Mouse (Mus musculus): Measurements from ENCODE around the gene Vangl1. TPM values are rescaled to one million over a fixed set of nuclear protein-coding genes. Genes with fewer than 3 reads are reported as not detected.

Vangl1 gene
- polyA plus RNA-seq, 1 experiment from 2014 or later = 7.8 TPM

DNA sequence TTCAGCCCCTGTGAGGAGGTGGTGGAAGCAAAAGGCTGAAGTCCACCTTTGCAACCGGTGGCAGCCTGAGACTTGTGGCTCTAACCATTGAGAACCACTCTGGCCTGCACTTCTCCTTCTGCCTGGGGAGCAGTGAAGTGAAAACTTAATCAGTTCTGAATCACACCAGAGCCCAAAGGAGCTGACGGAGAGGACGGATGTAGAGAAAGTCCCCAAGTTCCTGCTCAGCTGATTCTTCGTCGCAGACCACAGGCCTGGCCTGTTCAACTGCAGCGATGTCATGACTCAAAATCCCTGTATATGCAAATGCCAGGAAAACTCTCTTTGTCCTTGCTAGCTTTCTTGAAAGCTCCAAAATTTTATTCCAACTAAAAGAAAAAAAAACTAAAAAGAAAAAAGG, 80.8 kb downstream of the Vangl1 start:
- Histone ChIP-seq H3K9me3 (ENCODE audit: control insufficient read depth, low read length) (no peaks in the 10 kb centered on the region), H3K4me3 (replicated peaks; ENCODE audit: low read depth, low read length) (no peak overlapping the region), H3K4me1 (ENCODE audit: control insufficient read depth, insufficient read depth, low read length) (no peaks in the 10 kb centered on the region), H3K9ac (replicated peaks; ENCODE audit: low read length) (no peak overlapping the region), H3K4me2 (ENCODE audit: low read length) (no peak overlapping the region), H3K36me3 (ENCODE audit: control insufficient read depth, insufficient read depth, low read length) (no peaks in the 10 kb centered on the region), H3K27ac (replicated peaks; ENCODE audit: low read depth, low read length) (no peak overlapping the region), H3K27me3 (ENCODE audit: control insufficient read depth, insufficient read depth, low read length) (no peaks in the 10 kb centered on the region)
- WGBS = 71% methylated on average over 6 of the region's 6 CpGs
- DNase-seq = no peak
- ATAC-seq (ENCODE audit: low FRiP score, low TSS enrichment) = no peak

DNA sequence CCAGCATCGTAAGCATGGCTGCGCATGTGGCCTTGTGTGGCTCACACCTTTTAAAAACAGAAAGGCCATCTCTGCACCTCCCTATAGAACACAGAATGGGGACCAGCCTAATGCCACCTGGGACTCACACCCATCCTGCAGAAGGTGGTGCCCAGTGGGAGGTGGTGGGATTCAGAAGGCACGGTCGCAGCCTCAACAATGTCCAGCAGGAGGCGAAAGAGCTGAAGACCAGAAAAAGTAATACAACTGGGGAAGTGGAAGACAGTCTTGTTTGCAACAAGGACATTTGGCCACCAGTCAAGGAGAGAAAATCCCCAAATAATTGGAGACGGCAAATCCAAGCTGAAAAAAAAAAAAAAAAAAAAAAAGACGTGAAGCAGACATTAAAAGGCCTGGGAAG, 82.4 kb downstream of the Vangl1 start:
- no peak overlapping the region for H3K9ac ChIP-seq (replicated peaks; ENCODE audit: low read length)
- ATAC-seq (ENCODE audit: low FRiP score, low TSS enrichment) = no peak
- H3K27me3 ChIP-seq (ENCODE audit: control insufficient read depth, insufficient read depth, low read length) = no peaks in the 10 kb centered on the region
- no peaks in the 10 kb centered on the region for H3K36me3 ChIP-seq (ENCODE audit: control insufficient read depth, insufficient read depth, low read length)
- no peaks in the 10 kb centered on the region for H3K9me3 ChIP-seq (ENCODE audit: control insufficient read depth, low read length)
- H3K27ac ChIP-seq (replicated peaks; ENCODE audit: low read depth, low read length) = no peak overlapping the region
- H3K4me1 ChIP-seq (ENCODE audit: control insufficient read depth, insufficient read depth, low read length) = no peaks in the 10 kb centered on the region
- no peak overlapping the region for H3K4me3 ChIP-seq (replicated peaks; ENCODE audit: low read depth, low read length)
- no peak for DNase-seq
- WGBS = 68% methylated on average over 7 of the region's 7 CpGs
- H3K4me2 ChIP-seq (ENCODE audit: low read length) = no peak overlapping the region

DNA sequence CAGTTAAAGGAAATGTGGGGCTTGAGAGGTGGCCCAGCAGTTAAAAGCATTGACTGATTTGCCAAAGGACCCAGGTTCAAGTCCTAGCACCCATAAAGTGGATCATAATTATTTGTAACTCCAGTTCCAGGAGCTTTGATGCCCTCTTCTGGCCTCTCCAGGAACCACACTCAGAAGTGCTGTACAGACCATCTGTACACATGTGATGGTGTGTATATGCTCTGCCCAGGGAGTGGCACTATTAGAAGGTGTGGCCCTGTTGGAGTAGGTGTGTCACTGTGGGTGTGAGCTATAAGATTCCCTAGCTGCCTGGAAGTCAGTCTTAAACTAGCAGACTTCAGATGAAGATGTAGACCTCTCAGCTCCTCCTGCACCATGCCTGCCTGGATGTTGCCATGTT, 83.5 kb downstream of the Vangl1 start:
- no peaks in the 10 kb centered on the region for H3K27me3 ChIP-seq (ENCODE audit: control insufficient read depth, insufficient read depth, low read length)
- no peak overlapping the region for H3K27ac ChIP-seq (replicated peaks; ENCODE audit: low read depth, low read length)
- H3K4me2 ChIP-seq (ENCODE audit: low read length) = no peak overlapping the region
- no peak for ATAC-seq (ENCODE audit: low FRiP score, low TSS enrichment)
- no peaks in the 10 kb centered on the region for H3K9me3 ChIP-seq (ENCODE audit: control insufficient read depth, low read length)
- H3K9ac ChIP-seq (replicated peaks; ENCODE audit: low read length) = no peak overlapping the region
- no peak overlapping the region for H3K4me3 ChIP-seq (replicated peaks; ENCODE audit: low read depth, low read length)
- no peaks in the 10 kb centered on the region for H3K36me3 ChIP-seq (ENCODE audit: control insufficient read depth, insufficient read depth, low read length)
- no peak for DNase-seq
- no peaks in the 10 kb centered on the region for H3K4me1 ChIP-seq (ENCODE audit: control insufficient read depth, insufficient read depth, low read length)

DNA sequence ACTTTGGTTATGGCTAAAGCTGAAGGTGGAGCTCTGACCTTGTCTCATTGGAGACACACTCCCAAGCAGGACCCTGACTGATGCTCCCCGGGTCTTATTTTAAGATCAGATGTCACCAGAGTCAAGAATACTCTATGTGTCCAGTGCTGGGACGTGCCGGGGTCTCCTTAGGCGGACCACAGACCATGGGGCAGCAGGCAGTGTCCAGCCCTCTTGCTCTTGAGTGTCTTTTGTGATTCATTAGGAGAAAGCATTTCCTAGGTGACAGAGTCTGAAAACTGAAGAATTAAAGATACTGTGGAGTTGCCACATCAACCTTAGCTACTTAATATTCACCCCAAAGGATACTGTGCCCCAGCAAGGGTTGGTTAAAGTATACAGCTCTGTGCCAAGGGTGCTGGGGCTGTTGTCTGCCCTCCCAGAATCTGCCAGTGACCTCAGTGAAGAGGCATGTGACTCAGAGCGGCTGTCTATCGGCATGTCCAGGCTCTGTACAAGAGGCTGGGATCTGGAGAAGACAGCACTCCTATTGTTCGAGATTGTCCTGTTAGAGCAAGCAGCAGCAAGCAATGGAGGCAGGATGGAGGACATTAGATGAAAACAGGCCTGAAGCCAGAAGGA, 92.4 kb downstream of the Vangl1 start:
- DNase-seq (no peak), ATAC-seq (ENCODE audit: low FRiP score, low TSS enrichment) (no peak)
- Histone ChIP-seq H3K4me3 (replicated peaks; ENCODE audit: low read depth, low read length) (no peak overlapping the region), H3K27me3 (ENCODE audit: control insufficient read depth, insufficient read depth, low read length) (no peaks in the 10 kb centered on the region), H3K4me1 (ENCODE audit: control insufficient read depth, insufficient read depth, low read length) (no peaks in the 10 kb centered on the region), H3K9ac (replicated peaks; ENCODE audit: low read length) (no peak overlapping the region), H3K9me3 (ENCODE audit: control insufficient read depth, low read length) (no peaks in the 10 kb centered on the region), H3K27ac (replicated peaks; ENCODE audit: low read depth, low read length) (no peak overlapping the region), H3K36me3 (ENCODE audit: control insufficient read depth, insufficient read depth, low read length) (no peaks in the 10 kb centered on the region), H3K4me2 (ENCODE audit: low read length) (no peak overlapping the region)
- 69% methylated on average over 7 of the region's 7 CpGs for WGBS

DNA sequence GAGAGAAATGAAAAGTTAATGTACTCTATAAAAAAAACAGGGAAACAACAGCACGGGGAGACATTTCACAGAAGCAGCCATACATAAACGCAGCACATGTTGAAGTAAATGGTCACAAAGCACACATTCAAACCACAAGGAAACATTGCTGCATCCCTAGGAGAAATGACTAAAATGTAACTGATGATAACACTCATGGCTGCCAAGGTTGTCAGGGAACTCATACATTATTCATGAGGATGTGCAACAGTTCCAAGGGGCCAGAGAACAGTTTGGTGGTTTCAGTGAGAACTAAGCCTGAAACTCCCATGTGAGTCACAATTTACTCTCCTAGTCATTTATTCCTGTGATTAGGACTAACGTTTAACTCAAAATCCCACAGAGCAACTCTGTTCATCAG, 96.3 kb downstream of the Vangl1 start:
- DNase-seq (peak; percentile 32), ATAC-seq (ENCODE audit: low FRiP score, low TSS enrichment) (no peak)
- Histone ChIP-seq H3K4me3 (replicated peaks; ENCODE audit: low read depth, low read length) (no peak overlapping the region), H3K36me3 (ENCODE audit: control insufficient read depth, insufficient read depth, low read length) (no peaks in the 10 kb centered on the region), H3K27ac (replicated peaks; ENCODE audit: low read depth, low read length) (no peak overlapping the region), H3K9ac (replicated peaks; ENCODE audit: low read length) (no peak overlapping the region), H3K27me3 (ENCODE audit: control insufficient read depth, insufficient read depth, low read length) (no peaks in the 10 kb centered on the region), H3K4me1 (ENCODE audit: control insufficient read depth, insufficient read depth, low read length) (no peaks in the 10 kb centered on the region), H3K9me3 (ENCODE audit: control insufficient read depth, low read length) (no peaks in the 10 kb centered on the region), H3K4me2 (ENCODE audit: low read length) (no peak overlapping the region)
- WGBS = 88% methylated on average over 3 of the region's 3 CpGs

DNA sequence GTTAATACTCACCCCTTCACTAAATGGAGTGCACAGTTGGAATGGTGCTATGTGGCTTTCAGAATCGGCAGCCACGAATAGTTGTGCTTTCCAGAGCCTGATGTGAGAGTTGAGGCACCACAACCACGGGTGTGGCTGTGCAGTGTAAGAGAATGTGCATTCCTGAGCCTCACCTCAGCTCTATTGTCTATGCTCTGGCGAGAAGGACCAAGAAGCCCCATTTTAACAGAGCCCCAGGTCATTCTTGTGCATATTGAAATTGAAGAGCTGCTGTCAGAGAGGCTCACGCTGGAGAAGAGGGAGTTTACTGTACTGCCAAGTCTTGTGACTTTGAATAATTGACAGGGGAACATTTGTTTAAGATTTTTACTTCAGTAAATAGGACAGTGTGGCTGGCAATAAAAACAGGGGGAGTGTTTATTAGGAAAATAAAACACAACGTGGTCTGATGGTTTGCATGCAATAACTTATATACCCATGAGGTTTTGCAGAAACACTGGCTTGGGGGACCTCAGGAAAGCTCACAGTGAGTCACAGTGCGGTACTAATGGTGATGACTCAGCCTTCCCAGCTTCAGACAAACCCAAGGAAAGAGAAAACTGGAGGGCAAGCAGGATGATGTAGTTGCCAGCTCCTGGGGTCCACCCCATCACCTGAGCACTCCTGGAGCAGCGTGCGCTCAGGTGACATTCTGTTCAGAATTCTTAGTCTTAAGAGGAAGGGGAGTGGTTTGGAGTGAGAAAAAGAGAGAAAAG, 100.5 kb downstream of the Vangl1 start:
- 77% methylated on average over 9 of the region's 9 CpGs for WGBS
- Histone ChIP-seq H3K4me3 (replicated peaks; ENCODE audit: low read depth, low read length) (no peak overlapping the region), H3K4me1 (ENCODE audit: control insufficient read depth, insufficient read depth, low read length) (no peaks in the 10 kb centered on the region), H3K27ac (replicated peaks; ENCODE audit: low read depth, low read length) (no peak overlapping the region), H3K9ac (replicated peaks; ENCODE audit: low read length) (no peak overlapping the region), H3K27me3 (ENCODE audit: control insufficient read depth, insufficient read depth, low read length) (no peaks in the 10 kb centered on the region), H3K9me3 (ENCODE audit: control insufficient read depth, low read length) (no peaks in the 10 kb centered on the region), H3K4me2 (ENCODE audit: low read length) (no peak overlapping the region), H3K36me3 (ENCODE audit: control insufficient read depth, insufficient read depth, low read length) (no peaks in the 10 kb centered on the region)
- ATAC-seq (ENCODE audit: low FRiP score, low TSS enrichment) = no peak
- no peak for DNase-seq

Other genes with a start within 250 kb of the Vangl1 start
- gene Nhlh2, start 194.6 kb downstream of the Vangl1 start, polyA plus RNA-seq (2014; fragmentation: Nextera tagmentation; extraction: Ambion mirVana) = 45.0 and 46.2 TPM in 2 replicates
- 0.16 and 0.26 TPM in 2 replicates for gene Casq2, start 118.3 kb downstream of the Vangl1 start, polyA plus RNA-seq (2014; fragmentation: Nextera tagmentation; extraction: Ambion mirVana)